Mouse (Mus musculus): Measurements from ENCODE around the gene Lrrc9. TPM values are rescaled to one million over a fixed set of nuclear protein-coding genes. Genes with fewer than 3 reads are reported as not detected.

Lrrc9 gene
- polyA plus RNA-seq, 1 experiment from 2014 or later, result 0.86 TPM

DNA sequence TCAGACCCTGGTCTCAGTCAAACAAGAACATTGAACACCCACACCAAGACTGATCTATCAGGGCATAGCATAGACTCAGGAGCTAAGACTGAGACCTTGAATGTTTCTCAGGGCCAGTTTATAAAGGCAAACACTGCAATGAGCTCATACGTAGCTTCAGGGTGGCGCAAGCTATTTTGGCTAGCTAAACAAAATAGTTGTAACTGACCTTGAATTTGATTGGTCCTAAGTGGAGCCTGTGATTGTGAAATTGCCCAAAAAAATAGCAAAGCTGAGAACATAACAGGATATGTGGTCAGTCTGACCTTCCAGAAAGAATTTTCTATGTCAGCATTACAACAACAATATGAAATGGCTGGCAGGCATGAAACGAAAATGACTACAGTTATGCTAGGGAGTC, 48.3 kb downstream of the Lrrc9 start:
- WGBS, result 94% methylated on average over 3 of the region's 3 CpGs
- no peaks in the 10 kb centered on the region for H3K36me3 ChIP-seq
- H3K4me1 ChIP-seq, result no peaks in the 10 kb centered on the region
- no peak for DNase-seq (ENCODE audit: low spot score)
- no peak overlapping the region for H3K4me3 ChIP-seq
- no peaks in the 10 kb centered on the region for H3K27me3 ChIP-seq (ENCODE audit: low read depth, poor library complexity, severe bottlenecking)
- H3K9me3 ChIP-seq (replicated peaks), result no peaks in the 10 kb centered on the region
- no peak overlapping the region for H3K27ac ChIP-seq (replicated peaks)

DNA sequence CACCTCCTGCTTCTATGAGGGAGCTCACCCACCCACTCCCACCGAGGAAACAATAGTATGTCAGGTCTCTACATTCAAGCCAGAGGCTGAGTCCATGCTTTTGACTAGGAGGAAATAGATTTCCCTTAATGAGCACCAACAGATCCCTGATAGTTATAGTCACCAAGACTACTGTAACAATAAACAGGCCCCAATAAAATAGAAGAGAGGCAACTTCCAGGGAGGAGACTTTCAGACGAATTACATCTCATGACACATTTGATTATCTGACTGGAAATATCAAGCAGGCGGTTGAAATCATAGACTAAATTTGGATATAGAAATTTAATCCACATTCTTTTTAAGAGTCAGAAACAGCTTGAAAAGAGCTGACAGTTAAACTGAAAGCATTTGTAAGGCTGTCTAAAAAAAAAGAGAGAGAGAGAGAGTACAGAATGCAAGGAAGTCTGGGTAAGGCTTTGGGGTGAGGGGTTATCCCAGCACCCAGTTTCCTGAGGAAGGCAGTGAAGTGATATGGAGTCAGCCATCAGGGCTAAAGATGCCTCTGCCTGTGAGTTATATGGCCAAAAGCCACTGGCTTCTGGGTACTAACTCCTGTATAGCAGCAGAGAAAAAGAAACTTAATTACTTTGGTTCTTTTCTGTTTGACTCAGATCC, 49.5 kb downstream of the Lrrc9 start:
- Histone ChIP-seq H3K4me3 (no peak overlapping the region), H3K4me1 (no peaks in the 10 kb centered on the region), H3K27me3 (ENCODE audit: low read depth, poor library complexity, severe bottlenecking) (no peaks in the 10 kb centered on the region), H3K36me3 (no peaks in the 10 kb centered on the region), H3K9me3 (replicated peaks) (no peaks in the 10 kb centered on the region), H3K27ac (replicated peaks) (no peak overlapping the region)
- no peak for DNase-seq (ENCODE audit: low spot score)
- 91% methylated on average over 3 of the region's 3 CpGs for WGBS

DNA sequence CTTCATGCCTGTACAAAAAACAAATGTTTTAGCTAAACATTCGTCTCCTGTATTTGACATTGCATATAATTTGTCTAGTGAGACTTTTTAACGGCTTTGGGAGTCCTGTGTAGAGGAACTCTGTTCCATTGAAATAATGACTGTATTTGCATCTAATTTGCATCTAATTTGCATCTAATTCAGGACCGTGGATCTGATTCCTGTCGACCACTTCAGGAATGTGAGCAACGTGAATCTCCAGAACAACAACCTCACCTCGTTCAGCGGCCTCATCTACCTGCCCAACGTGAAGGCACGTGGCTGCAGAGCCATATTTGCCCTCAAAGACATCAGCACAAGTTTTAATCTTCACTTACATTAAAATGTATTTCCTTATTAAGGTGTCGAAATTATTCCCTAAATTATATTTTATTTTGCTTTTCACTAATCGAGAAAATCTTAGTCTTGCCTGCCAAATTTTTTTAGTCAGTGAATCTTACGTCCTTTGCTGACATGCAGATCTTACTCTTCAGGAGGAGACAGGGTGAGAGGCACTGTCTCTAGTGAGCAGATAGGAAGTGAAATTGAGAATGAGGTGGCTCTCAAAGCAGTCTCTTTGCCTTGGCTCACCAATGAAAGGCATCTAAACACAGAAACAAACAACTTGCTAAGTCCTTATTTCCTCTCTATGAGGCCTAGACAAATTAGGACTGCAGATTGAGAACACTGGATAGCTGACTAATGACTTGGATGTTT, 55.4 kb downstream of the Lrrc9 start:
- Histone ChIP-seq H3K4me3 (no peak overlapping the region), H3K27ac (replicated peaks) (no peak overlapping the region), H3K4me1 (no peaks in the 10 kb centered on the region), H3K36me3 (no peaks in the 10 kb centered on the region), H3K27me3 (ENCODE audit: low read depth, poor library complexity, severe bottlenecking) (no peaks in the 10 kb centered on the region), H3K9me3 (replicated peaks) (no peaks in the 10 kb centered on the region)
- DNase-seq (ENCODE audit: low spot score), result no peak
- 77% methylated on average over 12 of the region's 12 CpGs for WGBS

DNA sequence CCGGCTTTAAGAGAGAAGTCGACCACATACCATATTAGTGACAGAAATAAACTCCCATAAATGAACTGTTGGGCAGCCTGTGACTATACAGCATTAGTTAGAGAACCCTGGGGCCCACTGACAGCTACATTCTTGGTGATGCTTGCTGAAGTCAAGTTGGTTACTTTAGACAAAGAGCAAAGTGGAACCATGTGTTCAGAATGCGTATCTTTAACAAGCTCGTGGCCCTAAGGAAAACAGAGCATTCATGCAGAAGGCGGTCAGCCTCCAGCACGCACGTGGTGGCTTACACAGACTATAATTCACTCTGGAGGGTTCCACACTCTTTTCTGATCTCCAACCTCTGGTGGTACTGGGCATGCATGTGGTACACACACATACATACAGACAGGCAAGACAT, 67.9 kb downstream of the Lrrc9 start:
- Histone ChIP-seq H3K36me3 (no peaks in the 10 kb centered on the region), H3K9me3 (replicated peaks) (no peaks in the 10 kb centered on the region), H3K27ac (replicated peaks) (no peak overlapping the region), H3K27me3 (ENCODE audit: low read depth, poor library complexity, severe bottlenecking) (no peaks in the 10 kb centered on the region), H3K4me3 (no peak overlapping the region), H3K4me1 (no peaks in the 10 kb centered on the region)
- WGBS, result 77% methylated on average over 7 of the region's 7 CpGs
- DNase-seq (ENCODE audit: low spot score), result no peak

DNA sequence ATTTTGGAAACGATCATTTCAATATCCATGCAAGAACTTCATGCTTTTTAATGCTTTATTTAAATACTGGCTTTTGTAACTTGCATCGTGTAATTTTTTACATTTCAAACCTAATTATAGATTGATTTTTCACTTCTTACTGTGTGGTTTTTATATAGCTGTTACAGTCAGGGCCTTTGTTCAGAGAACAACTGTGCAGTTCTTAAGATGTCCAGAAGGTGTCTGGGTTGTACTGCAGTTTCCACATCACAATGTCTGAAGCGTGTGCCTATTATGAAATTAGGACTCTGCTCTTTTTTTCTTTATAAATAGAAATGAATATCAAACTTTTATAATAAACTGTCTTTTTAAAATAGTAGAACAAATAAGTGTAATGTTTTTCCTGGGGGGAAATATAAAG, 73.8 kb downstream of the Lrrc9 start:
- Histone ChIP-seq H3K4me1 (peaks cover 9% of the 10 kb centered on the region), H3K4me3 (no peak overlapping the region), H3K27ac (replicated peaks) (no peak overlapping the region), H3K36me3 (no peaks in the 10 kb centered on the region), H3K9me3 (replicated peaks) (no peaks in the 10 kb centered on the region), H3K27me3 (ENCODE audit: low read depth, poor library complexity, severe bottlenecking) (peaks cover 7% of the 10 kb centered on the region; the same call in 1 of the 2 replicates)
- no peak for DNase-seq (ENCODE audit: low spot score)
- 79% methylated on average over 3 of the region's 3 CpGs for WGBS

- H3K27me3 ChIP-seq (ENCODE audit: low read depth, poor library complexity, severe bottlenecking), result peaks cover 7% of the 10 kb centered on the region; the same call in 1 of the 2 replicates
- no peak overlapping the region for H3K27ac ChIP-seq (replicated peaks)
- H3K4me1 ChIP-seq, result peaks cover 9% of the 10 kb centered on the region
- no peak overlapping the region for H3K4me3 ChIP-seq
- 50% methylated on average over 12 of the region's 12 CpGs for WGBS
- no peaks in the 10 kb centered on the region for H3K9me3 ChIP-seq (replicated peaks)
- no peaks in the 10 kb centered on the region for H3K36me3 ChIP-seq
- no peak for DNase-seq (ENCODE audit: low spot score)
These were observed 76.6 kb downstream of the Lrrc9 start for GRCm38 (mm10) chr12:72518114-72518728.

DNA sequence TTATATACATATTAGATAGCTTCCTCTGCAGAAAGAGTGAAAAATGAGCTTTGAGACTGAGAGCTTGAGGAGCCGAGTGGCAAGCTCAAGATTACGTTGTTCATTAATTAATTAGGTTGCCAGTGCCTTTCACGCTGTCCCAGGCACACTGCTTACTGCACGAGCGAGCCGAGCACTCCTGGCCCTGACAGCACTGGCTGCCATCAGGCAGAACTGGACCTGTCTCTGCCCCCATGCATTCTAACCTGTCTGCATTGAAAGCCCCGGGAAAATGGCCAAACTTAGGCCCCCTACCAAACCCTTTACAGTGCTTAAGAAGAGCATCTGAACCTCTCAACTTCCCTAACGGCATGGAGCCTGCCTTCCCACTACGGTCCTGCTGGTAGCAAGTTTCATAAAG, 77.7 kb downstream of the Lrrc9 start:
- Histone ChIP-seq H3K27ac (replicated peaks) (no peak overlapping the region), H3K36me3 (no peaks in the 10 kb centered on the region), H3K4me1 (peaks cover 9% of the 10 kb centered on the region), H3K9me3 (replicated peaks) (no peaks in the 10 kb centered on the region), H3K27me3 (ENCODE audit: low read depth, poor library complexity, severe bottlenecking) (peaks cover 7% of the 10 kb centered on the region; the same call in 1 of the 2 replicates), H3K4me3 (no peak overlapping the region)
- no peak for DNase-seq (ENCODE audit: low spot score)
- WGBS, result 68% methylated on average over 9 of the region's 9 CpGs

- peaks cover 7% of the 10 kb centered on the region; the same call in 1 of the 2 replicates for H3K27me3 ChIP-seq (ENCODE audit: low read depth, poor library complexity, severe bottlenecking)
- H3K4me3 ChIP-seq, result no peak overlapping the region
- no peak overlapping the region for H3K27ac ChIP-seq (replicated peaks)
- no peaks in the 10 kb centered on the region for H3K36me3 ChIP-seq
- peaks cover 9% of the 10 kb centered on the region for H3K4me1 ChIP-seq
- 87% methylated on average over 5 of the region's 5 CpGs for WGBS
- no peaks in the 10 kb centered on the region for H3K9me3 ChIP-seq (replicated peaks)
- no peak for DNase-seq (ENCODE audit: low spot score)
These were observed 78.2 kb downstream of the Lrrc9 start for GRCm38 (mm10) chr12:72519855-72520254.

DNA sequence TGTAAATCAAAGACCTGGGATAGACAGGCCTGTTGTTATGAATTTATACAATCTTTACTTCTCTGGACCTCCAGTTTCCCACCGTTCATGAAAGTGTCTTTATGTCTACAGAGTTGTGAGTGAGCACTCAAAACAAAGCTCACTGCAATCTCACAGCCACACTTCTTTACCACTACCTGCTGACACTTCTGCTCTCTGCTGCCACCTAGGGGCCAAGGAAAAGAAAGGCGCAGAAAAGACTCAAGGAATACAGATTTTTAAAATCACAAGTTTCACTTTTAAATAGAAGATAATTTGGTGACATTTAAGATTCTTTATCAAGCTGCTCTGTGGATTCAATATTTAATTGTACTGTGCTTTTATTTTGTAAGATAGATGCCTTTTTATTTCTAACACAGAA, 79.0 kb downstream of the Lrrc9 start:
- no peaks in the 10 kb centered on the region for H3K9me3 ChIP-seq (replicated peaks)
- 6% methylated on average over 2 of the region's 2 CpGs for WGBS

DNA sequence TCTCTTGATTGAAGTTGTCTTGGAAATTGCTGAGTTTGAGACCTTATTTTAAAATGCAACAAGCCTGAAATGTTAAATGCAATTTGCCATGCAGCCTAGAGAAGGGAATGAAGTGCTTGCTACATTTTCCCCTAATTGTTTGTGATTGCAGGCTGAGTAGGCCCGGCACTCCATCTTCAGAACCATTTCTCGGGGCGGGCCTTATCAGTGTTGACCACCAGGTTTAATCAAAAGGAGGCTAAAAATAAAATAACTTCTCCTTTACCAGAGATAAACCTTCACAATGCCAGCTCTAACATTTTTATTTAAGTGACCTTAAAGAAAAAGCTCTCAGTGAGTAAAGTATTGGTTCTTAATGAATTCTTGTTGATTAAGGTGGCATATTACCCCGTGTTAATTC, 83.9 kb downstream of the Lrrc9 start:
- DNase-seq (ENCODE audit: low spot score), result no peak
- no peaks in the 10 kb centered on the region for H3K4me1 ChIP-seq
- no peaks in the 10 kb centered on the region for H3K36me3 ChIP-seq
- H3K9me3 ChIP-seq (replicated peaks), result no peaks in the 10 kb centered on the region
- H3K27me3 ChIP-seq (ENCODE audit: low read depth, poor library complexity, severe bottlenecking), result no peaks in the 10 kb centered on the region
- WGBS, result 82% methylated on average over 4 of the region's 4 CpGs
- no peak overlapping the region for H3K27ac ChIP-seq (replicated peaks)
- no peak overlapping the region for H3K4me3 ChIP-seq

More for the DNA sequence above, 79.0 kb downstream of the Lrrc9 start:
- Histone ChIP-seq H3K4me1 (peaks cover 9% of the 10 kb centered on the region), H3K36me3 (no peaks in the 10 kb centered on the region), H3K27ac (replicated peaks) (no peak overlapping the region), H3K4me3 (no peak overlapping the region), H3K27me3 (ENCODE audit: low read depth, poor library complexity, severe bottlenecking) (peaks cover 7% of the 10 kb centered on the region; the same call in 1 of the 2 replicates)
- peak; percentile 62 for DNase-seq (ENCODE audit: low spot score)

- WGBS, result 85% methylated on average over 7 of the region's 7 CpGs
- Histone ChIP-seq H3K4me1 (peaks cover 16% of the 10 kb centered on the region), H3K27ac (replicated peaks) (no peak overlapping the region), H3K4me3 (no peak overlapping the region), H3K27me3 (ENCODE audit: low read depth, poor library complexity, severe bottlenecking) (no peaks in the 10 kb centered on the region), H3K36me3 (no peaks in the 10 kb centered on the region), H3K9me3 (replicated peaks) (no peaks in the 10 kb centered on the region)
- no peak for DNase-seq (ENCODE audit: low spot score)
These were observed 90.6 kb downstream of the Lrrc9 start for GRCm38 (mm10) chr12:72532303-72532702.

GRCm38 (mm10) chr12:72533986-72534385, 92.3 kb downstream of the Lrrc9 start:
- DNase-seq (ENCODE audit: low spot score), result no peak
- no peaks in the 10 kb centered on the region for H3K27me3 ChIP-seq (ENCODE audit: low read depth, poor library complexity, severe bottlenecking)
- WGBS, result 91% methylated on average over 6 of the region's 6 CpGs
- no peaks in the 10 kb centered on the region for H3K9me3 ChIP-seq (replicated peaks)
- peaks cover 20% of the 10 kb centered on the region for H3K4me1 ChIP-seq
- H3K36me3 ChIP-seq, result peaks cover 4% of the 10 kb centered on the region; the same call in 1 of the 2 replicates
- no peak overlapping the region for H3K27ac ChIP-seq (replicated peaks)
- no peak overlapping the region for H3K4me3 ChIP-seq

DNA sequence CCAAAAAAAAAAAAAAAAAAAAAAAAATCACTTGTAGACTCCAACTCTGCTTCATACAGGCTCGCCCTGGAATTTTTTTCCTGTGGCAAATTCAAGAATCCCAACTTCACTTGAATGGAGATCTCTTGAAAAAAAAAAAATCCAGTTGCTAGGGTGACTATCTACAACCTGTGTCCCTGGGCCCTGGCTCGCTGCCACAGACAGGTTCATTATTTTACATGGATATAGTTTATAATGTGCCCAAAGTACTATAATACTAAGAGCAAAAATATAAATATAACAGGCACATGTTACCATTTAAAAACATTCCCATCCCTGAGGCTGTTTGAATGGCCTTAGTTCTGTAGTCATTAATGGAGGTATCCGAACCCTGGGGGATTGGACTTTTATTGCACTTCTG, 93.9 kb downstream of the Lrrc9 start:
- H3K27me3 ChIP-seq (ENCODE audit: low read depth, poor library complexity, severe bottlenecking), result no peaks in the 10 kb centered on the region
- peaks cover 20% of the 10 kb centered on the region for H3K4me1 ChIP-seq
- H3K9me3 ChIP-seq (replicated peaks), result no peaks in the 10 kb centered on the region
- WGBS, result 51% methylated on average over 3 of the region's 3 CpGs
- DNase-seq (ENCODE audit: low spot score), result no peak
- peaks cover 10% of the 10 kb centered on the region for H3K36me3 ChIP-seq
- H3K4me3 ChIP-seq, result peak overlapping the region; percentile 73
- H3K27ac ChIP-seq (replicated peaks), result peak overlapping the region; percentile 86

All from midbrain, embryonic 10.5 days (tissue).